Mouse (Mus musculus): ENCODE measurements around the gene Myod1.

The Myod1 gene

DNA sequence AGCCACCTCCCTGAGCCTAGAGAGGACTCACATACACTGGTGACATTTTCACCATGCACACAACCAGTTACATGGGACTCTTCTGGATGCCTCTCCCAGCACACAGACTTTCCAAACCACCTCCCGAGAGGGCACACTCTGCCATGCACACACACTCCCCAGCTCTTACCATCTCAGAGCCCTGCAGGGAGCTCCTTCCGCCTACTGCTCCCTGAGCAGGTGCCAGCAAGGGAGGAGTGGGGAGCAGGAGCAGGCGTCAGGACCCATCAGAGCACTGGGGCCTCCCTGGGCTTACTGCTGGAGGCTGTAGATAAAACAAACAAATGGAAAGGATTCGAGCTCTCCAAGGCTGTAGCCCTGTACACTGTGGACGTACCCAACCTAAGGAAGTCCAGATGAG, 45.3 kb downstream of the Myod1 start:
- no peak for DNase-seq

DNA sequence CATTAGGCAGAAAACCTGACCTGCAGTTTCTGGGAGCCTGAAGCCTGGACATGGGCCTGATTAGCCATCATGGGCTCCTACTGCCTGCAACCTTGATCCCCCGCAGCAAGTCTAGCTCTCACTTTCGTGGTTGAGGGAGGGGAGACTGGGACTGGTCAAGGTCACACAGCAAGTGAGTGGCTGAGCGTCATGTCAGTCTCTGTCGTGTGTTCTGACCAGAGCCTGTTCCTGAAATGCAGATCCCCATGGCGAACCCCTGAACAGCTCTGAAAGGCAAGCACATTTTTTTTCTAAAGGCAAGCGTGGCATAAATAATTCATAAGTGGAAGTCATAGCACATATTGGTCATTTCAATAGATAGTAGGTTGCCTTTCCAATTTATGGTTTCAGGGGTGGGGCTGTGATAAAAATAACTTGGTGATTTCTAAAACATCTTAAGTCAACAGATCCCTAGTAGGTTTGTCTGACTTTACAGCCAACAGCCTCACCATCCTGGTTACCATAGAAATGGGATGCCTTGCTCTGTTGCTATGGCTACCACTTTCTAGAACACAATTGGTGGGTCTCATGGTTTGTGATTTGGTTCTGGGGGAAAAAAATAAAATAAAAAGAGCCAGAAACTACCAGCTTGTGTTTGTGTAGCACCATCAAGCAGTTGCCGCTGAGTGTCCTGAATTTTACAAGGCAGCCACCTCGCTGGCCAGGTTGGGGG, 45.9 kb downstream of the Myod1 start:
- no peak for DNase-seq

DNA sequence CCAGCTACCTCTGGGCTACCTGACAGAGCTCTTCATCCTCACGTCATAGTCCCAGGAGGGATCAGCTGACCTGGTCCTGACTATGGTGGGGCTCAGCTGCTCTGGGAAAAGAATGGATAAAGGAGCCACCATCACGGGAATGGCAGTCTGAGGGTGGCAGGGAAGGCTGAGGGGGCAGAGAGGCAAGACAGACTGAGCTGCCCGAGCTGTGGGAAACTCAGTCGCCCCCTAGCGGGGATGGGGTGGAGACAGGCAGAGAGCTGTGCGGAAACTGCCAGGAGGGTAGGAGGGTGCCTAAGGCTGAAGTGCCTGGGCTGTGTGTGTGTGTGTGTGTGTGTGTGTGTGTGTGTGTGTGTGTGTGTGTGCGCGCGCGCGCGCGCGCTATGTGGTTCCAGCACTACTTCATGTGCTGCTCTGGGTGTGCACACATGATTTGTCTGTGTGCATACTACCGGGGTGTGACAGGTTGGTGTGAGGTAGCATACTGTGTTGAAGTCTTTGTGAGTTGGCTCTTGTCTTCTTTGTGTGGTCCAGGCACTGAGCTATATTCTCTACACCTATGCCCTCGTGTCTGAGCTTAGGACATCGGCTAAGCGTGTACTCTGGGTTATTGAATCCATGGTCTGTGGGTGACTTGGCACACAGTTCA, 46.6 kb downstream of the Myod1 start:
- DNase-seq = peak; percentile 33

DNA sequence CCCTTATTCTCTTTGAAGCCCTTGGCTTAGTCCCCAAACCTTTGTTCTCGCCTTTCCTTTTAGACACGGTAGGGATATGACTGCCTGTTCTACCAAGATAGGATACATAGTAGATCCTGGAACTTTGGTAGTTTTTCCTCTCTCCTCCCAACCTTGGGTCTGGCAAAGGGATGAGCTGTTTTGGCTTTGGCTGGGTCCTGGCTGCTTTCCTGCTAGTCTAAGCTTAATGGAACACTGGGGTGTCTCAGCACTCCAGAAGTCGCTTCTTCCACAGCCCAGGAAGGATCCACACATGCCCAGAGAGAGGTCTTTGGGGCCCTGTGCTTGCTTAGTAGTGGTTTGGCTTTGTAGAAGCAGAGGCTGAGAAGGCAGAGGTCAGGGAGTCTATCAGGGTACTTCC, 47.7 kb downstream of the Myod1 start:
- DNase-seq = no peak

DNA sequence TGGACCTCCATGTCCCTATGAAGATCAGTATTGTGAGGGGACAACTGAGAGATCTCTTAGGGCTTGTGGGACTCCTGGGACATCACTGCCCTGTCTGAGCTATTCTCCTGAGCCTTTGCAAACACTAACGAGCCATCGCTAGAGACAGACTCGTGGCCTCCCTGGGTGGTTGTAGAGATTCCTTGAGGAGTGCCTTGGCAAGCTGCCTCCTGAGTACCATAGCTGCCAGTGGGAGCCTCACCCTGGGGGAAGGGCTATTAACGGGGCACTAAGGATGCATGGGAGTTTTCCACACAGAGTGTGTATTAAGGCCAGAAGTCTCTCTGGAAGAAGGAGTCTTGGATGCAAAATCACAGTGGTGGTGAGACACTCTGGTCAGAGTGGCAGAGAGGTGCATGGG, 48.7 kb downstream of the Myod1 start:
- DNase-seq = no peak

All from kidney, adult 18-20 months (tissue).